Mouse (Mus musculus) ES-Bruce4 (cell line): ENCODE measurements around the gene Rnasel.

Experiments used
- CTCF ChIP-seq: IDR thresholded peaks from one replicate; pipeline ENCODE4 v1.8.1; 2011; ENCODE audit warnings: low read depth, low read length
- EP300 ChIP-seq: IDR thresholded peaks from 2 replicates; pipeline ENCODE4 v1.6.1; 2011; ENCODE audit warnings: low read depth, low read length; ENCODE audit not compliant: insufficient read depth

GRCm38 (mm10) chr1:153737101-153738085 lies 11.8 kb upstream of the Rnasel start:
- TF ChIP-seq EP300 (no peak), CTCF (no peak)
